Mouse (Mus musculus): ENCODE measurements around the gene Men1. TPM values are rescaled to one million over a fixed set of nuclear protein-coding genes. Genes with fewer than 3 reads are reported as not detected.

The Men1 gene
- polyA plus RNA-seq, 2 experiments from 2014 or later: 16.9 to 32.1 TPM

GRCm38 (mm10) chr19:6339890-6340504 is 5.2 kb downstream of the Men1 start:
- peak; percentile 66 for ATAC-seq

- ATAC-seq: peak; percentile 80
Observed at GRCm38 (mm10) chr19:6340524-6341452, 6.0 kb downstream of the Men1 start, which contains the start of gene Map4k2. TSS of gene Map4k2 (plus strand) at chr19:6341135.

- no peak for ATAC-seq
Observed at GRCm38 (mm10) chr19:6341453-6342077, 6.8 kb downstream of the Men1 start.

GRCm38 (mm10) chr19:6342276-6342933 is 7.6 kb downstream of the Men1 start:
- no peak for ATAC-seq

GRCm38 (mm10) chr19:6343066-6343925 is 8.5 kb downstream of the Men1 start:
- no peak for ATAC-seq

- ATAC-seq: no peak
Observed at GRCm38 (mm10) chr19:6343996-6344395, 9.2 kb downstream of the Men1 start.

- no peak for ATAC-seq
Observed at GRCm38 (mm10) chr19:6346023-6346422, 11.2 kb downstream of the Men1 start.

GRCm38 (mm10) chr19:6346661-6347060 is 11.9 kb downstream of the Men1 start:
- ATAC-seq: no peak

- no peak for ATAC-seq
Observed at GRCm38 (mm10) chr19:6347615-6348014, 12.8 kb downstream of the Men1 start.

GRCm38 (mm10) chr19:6348717-6349116 is 13.9 kb downstream of the Men1 start:
- ATAC-seq: no peak

- ATAC-seq: no peak
Observed at GRCm38 (mm10) chr19:6349215-6349983, 14.6 kb downstream of the Men1 start.

GRCm38 (mm10) chr19:6351431-6352106 is 16.8 kb downstream of the Men1 start:
- no peak for ATAC-seq

- no peak for ATAC-seq
Observed at GRCm38 (mm10) chr19:6352107-6352505, 17.3 kb downstream of the Men1 start.

GRCm38 (mm10) chr19:6354030-6354429 is 19.3 kb downstream of the Men1 start:
- ATAC-seq: no peak

GRCm38 (mm10) chr19:6361291-6361690 is 26.5 kb downstream of the Men1 start:
- no peak for ATAC-seq

- peak; percentile 75 for ATAC-seq
Observed at GRCm38 (mm10) chr19:6363091-6363410, 28.3 kb downstream of the Men1 start.

GRCm38 (mm10) chr19:6363411-6364240 is 28.8 kb downstream of the Men1 start, which contains the start of gene Sf1:
TSS of gene Sf1 (plus strand) at chr19:6363690.
- ATAC-seq: peak; percentile 84

GRCm38 (mm10) chr19:6364317-6364725 is 29.5 kb downstream of the Men1 start:
- peak; percentile 4 for ATAC-seq

GRCm38 (mm10) chr19:6364842-6365241 is 30.1 kb downstream of the Men1 start:
- ATAC-seq: no peak
